Mouse (Mus musculus): ENCODE data around the gene Zscan22. TPM values are rescaled to one million over a fixed set of nuclear protein-coding genes. Genes with fewer than 3 reads are reported as not detected.
"Not testable (repeated sequence)": the region's sequence is repeated elsewhere in the genome, so short reads cannot be mapped to it uniquely, and the experiment has no call there.

Zscan22 gene
- polyA plus RNA-seq, 1 experiment from 2014 or later = 10.9 TPM

GRCm38 (mm10) chr7:12927693-12928589 lies 30.3 kb downstream of the Zscan22 start:
- peak; percentile 46 for ATAC-seq (ENCODE audit: insufficient number of reproducible peaks, low FRiP score)
- peaks cover 11% of the 10 kb centered on the region for H3K27me3 ChIP-seq (replicated peaks)

GRCm38 (mm10) chr7:12933615-12934140 lies 36.1 kb downstream of the Zscan22 start:
- no peak for ATAC-seq (ENCODE audit: insufficient number of reproducible peaks, low FRiP score)
- H3K4me2 ChIP-seq = no peak overlapping the region
- no peaks in the 10 kb centered on the region for H3K4me1 ChIP-seq (replicated peaks)
- H3K27me3 ChIP-seq (replicated peaks) = peaks cover 6% of the 10 kb centered on the region
- H3K36me3 ChIP-seq = no peaks in the 10 kb centered on the region
- H3K4me3 ChIP-seq = no peak overlapping the region
- 81% methylated on average over 4 of the region's 4 CpGs for WGBS
- no peak overlapping the region for H3K9ac ChIP-seq
- no peak overlapping the region for H3K27ac ChIP-seq (ENCODE audit: poor library complexity, severe bottlenecking)
- no peaks in the 10 kb centered on the region for H3K9me3 ChIP-seq (replicated peaks)

More at GRCm38 (mm10) chr7:12927693-12928589, 30.3 kb downstream of the Zscan22 start:
- Histone ChIP-seq H3K4me2 (peak overlapping the region; percentile 93), H3K9ac (peak overlapping the region; percentile 73), H3K36me3 (peaks cover 42% of the 10 kb centered on the region), H3K4me1 (replicated peaks) (peaks cover 20% of the 10 kb centered on the region), H3K4me3 (peak overlapping the region; percentile 51), H3K27ac (ENCODE audit: poor library complexity, severe bottlenecking) (no peak overlapping the region), H3K9me3 (replicated peaks) (no peaks in the 10 kb centered on the region)
- 2% methylated on average over 63 of the region's 65 CpGs for WGBS

- 70% methylated on average over 3 of the region's 3 CpGs for whole genome bisulfite sequencing
- H3K9ac ChIP-seq = no peak overlapping the region
- ATAC-seq (ENCODE audit: insufficient number of reproducible peaks, low FRiP score) = no peak
Measured at GRCm38 (mm10) chr7:12934808-12935207, 37.2 kb downstream of the Zscan22 start.

GRCm38 (mm10) chr7:12937254-12937803 lies 39.7 kb downstream of the Zscan22 start:
- not testable (repeated sequence) for H3K4me2 ChIP-seq; H3K27me3 ChIP-seq (replicated peaks); ATAC-seq (ENCODE audit: insufficient number of reproducible peaks, low FRiP score); H3K9me3 ChIP-seq (replicated peaks); H3K27ac ChIP-seq (ENCODE audit: poor library complexity, severe bottlenecking); H3K4me3 ChIP-seq; H3K4me1 ChIP-seq (replicated peaks); H3K36me3 ChIP-seq; H3K9ac ChIP-seq
- 77% methylated on average over 4 of the region's 4 CpGs for WGBS

More at GRCm38 (mm10) chr7:12934808-12935207, 37.2 kb downstream of the Zscan22 start:
- Histone ChIP-seq H3K36me3 (no peaks in the 10 kb centered on the region), H3K27ac (ENCODE audit: poor library complexity, severe bottlenecking) (no peak overlapping the region), H3K27me3 (replicated peaks) (no peaks in the 10 kb centered on the region; the same call in 1 of the 2 replicates), H3K9me3 (replicated peaks) (no peaks in the 10 kb centered on the region), H3K4me1 (replicated peaks) (no peaks in the 10 kb centered on the region), H3K4me2 (no peak overlapping the region), H3K4me3 (no peak overlapping the region)

GRCm38 (mm10) chr7:12940599-12940998 lies 43.0 kb downstream of the Zscan22 start:
- Histone ChIP-seq H3K4me3 (no peak overlapping the region), H3K27me3 (replicated peaks) (no peaks in the 10 kb centered on the region), H3K4me2 (no peak overlapping the region), H3K36me3 (no peaks in the 10 kb centered on the region), H3K27ac (ENCODE audit: poor library complexity, severe bottlenecking) (no peak overlapping the region), H3K4me1 (replicated peaks) (no peaks in the 10 kb centered on the region), H3K9me3 (replicated peaks) (no peaks in the 10 kb centered on the region), H3K9ac (no peak overlapping the region)
- no peak for ATAC-seq (ENCODE audit: insufficient number of reproducible peaks, low FRiP score)
- WGBS = 78% methylated on average over 4 of the region's 4 CpGs

- no peak for ATAC-seq (ENCODE audit: insufficient number of reproducible peaks, low FRiP score)
- Histone ChIP-seq H3K36me3 (no peaks in the 10 kb centered on the region), H3K4me1 (replicated peaks) (no peaks in the 10 kb centered on the region), H3K4me2 (no peak overlapping the region), H3K4me3 (no peak overlapping the region), H3K27me3 (replicated peaks) (no peaks in the 10 kb centered on the region), H3K27ac (ENCODE audit: poor library complexity, severe bottlenecking) (no peak overlapping the region), H3K9me3 (replicated peaks) (no peaks in the 10 kb centered on the region), H3K9ac (no peak overlapping the region)
Measured at GRCm38 (mm10) chr7:12943488-12943887, 45.9 kb downstream of the Zscan22 start.

- Histone ChIP-seq H3K27me3 (replicated peaks) (no peaks in the 10 kb centered on the region), H3K4me2 (peak overlapping the region; percentile 88), H3K9me3 (replicated peaks) (no peaks in the 10 kb centered on the region), H3K9ac (peak overlapping the region; percentile 73), H3K4me3 (peak overlapping the region; percentile 57), H3K4me1 (replicated peaks) (peaks cover 9% of the 10 kb centered on the region), H3K36me3 (no peaks in the 10 kb centered on the region), H3K27ac (ENCODE audit: poor library complexity, severe bottlenecking) (peak overlapping the region; percentile 70)
- peak; percentile 95 for ATAC-seq (ENCODE audit: insufficient number of reproducible peaks, low FRiP score)
- 11% methylated on average over 35 of the region's 35 CpGs for WGBS
Measured at GRCm38 (mm10) chr7:12949032-12949871, 51.6 kb downstream of the Zscan22 start.

GRCm38 (mm10) chr7:12949872-12950229 lies 52.2 kb downstream of the Zscan22 start:
- peaks cover 9% of the 10 kb centered on the region for H3K4me1 ChIP-seq (replicated peaks)
- WGBS = 10% methylated on average over 16 of the region's 16 CpGs
- H3K9me3 ChIP-seq (replicated peaks) = no peaks in the 10 kb centered on the region
- peak overlapping the region; percentile 88 for H3K4me2 ChIP-seq
- ATAC-seq (ENCODE audit: insufficient number of reproducible peaks, low FRiP score) = peak; percentile 60
- H3K27me3 ChIP-seq (replicated peaks) = no peaks in the 10 kb centered on the region
- H3K4me3 ChIP-seq = peak overlapping the region; percentile 57
- H3K9ac ChIP-seq = peak overlapping the region; percentile 73
- peak overlapping the region; percentile 70 for H3K27ac ChIP-seq (ENCODE audit: poor library complexity, severe bottlenecking)
- no peaks in the 10 kb centered on the region for H3K36me3 ChIP-seq

- Histone ChIP-seq H3K4me2 (no peak overlapping the region), H3K9me3 (replicated peaks) (no peaks in the 10 kb centered on the region), H3K4me3 (no peak overlapping the region), H3K27me3 (replicated peaks) (no peaks in the 10 kb centered on the region), H3K27ac (ENCODE audit: poor library complexity, severe bottlenecking) (no peak overlapping the region), H3K4me1 (replicated peaks) (peaks cover 8% of the 10 kb centered on the region), H3K9ac (peak overlapping the region; percentile 21; the same call in 1 of the 2 replicates), H3K36me3 (no peaks in the 10 kb centered on the region)
- 42% methylated on average over 3 of the region's 3 CpGs for WGBS
- no peak for ATAC-seq (ENCODE audit: insufficient number of reproducible peaks, low FRiP score)
Measured at GRCm38 (mm10) chr7:12954896-12955295, 57.3 kb downstream of the Zscan22 start.

- no peak overlapping the region for H3K9ac ChIP-seq
- no peak overlapping the region for H3K4me2 ChIP-seq
- H3K36me3 ChIP-seq = no peaks in the 10 kb centered on the region
- no peak overlapping the region for H3K4me3 ChIP-seq
- H3K9me3 ChIP-seq (replicated peaks) = no peaks in the 10 kb centered on the region
- H3K27me3 ChIP-seq (replicated peaks) = no peaks in the 10 kb centered on the region
- H3K4me1 ChIP-seq (replicated peaks) = no peaks in the 10 kb centered on the region
- 69% methylated on average over 5 of the region's 5 CpGs for WGBS
- no peak overlapping the region for H3K27ac ChIP-seq (ENCODE audit: poor library complexity, severe bottlenecking)
- no peak for ATAC-seq (ENCODE audit: insufficient number of reproducible peaks, low FRiP score)
Measured at GRCm38 (mm10) chr7:12957511-12957910, 59.9 kb downstream of the Zscan22 start.

Measured in heart, embryonic 12.5 days (tissue).